In genomic region chr12:39646556-39646955, GRCm38 (mm10) we compare ENCODE assay signal across 14 mouse cellular contexts.
"Had no signal": no experiment of that assay in that cellular context is flagged by ENCODE, and none has a peak within 500 bp of the region (broad histone marks: within the 10 kb centered on the region; RNA-seq: fewer than 3 reads in every experiment).

No protein-coding gene starts in this region.

- H3K4me1 ChIP-seq: midbrain, embryonic 15.5 days; neural tube, embryonic 12.5 days; stomach, embryonic 15.5 days had no signal

- H3K4me3 ChIP-seq: midbrain, embryonic 10.5 days; midbrain, embryonic 13.5 days; midbrain, embryonic 15.5 days; neural tube, embryonic 12.5 days; stomach, embryonic 15.5 days had no signal

- H3K9me3 ChIP-seq: midbrain, embryonic 10.5 days; midbrain, embryonic 13.5 days; midbrain, embryonic 15.5 days; neural tube, embryonic 12.5 days; stomach, embryonic 15.5 days had no signal

- H3K27me3 ChIP-seq: midbrain, embryonic 13.5 days; midbrain, embryonic 15.5 days; neural tube, embryonic 12.5 days; stomach, embryonic 15.5 days had no signal

- H3K36me3 ChIP-seq: midbrain, embryonic 10.5 days; midbrain, embryonic 13.5 days; midbrain, embryonic 15.5 days; neural tube, embryonic 12.5 days; stomach, embryonic 15.5 days had no signal

- ATAC-seq: midbrain, embryonic 13.5 days; midbrain, embryonic 15.5 days had no signal

- H3K27ac ChIP-seq: midbrain, embryonic 10.5 days; midbrain, embryonic 13.5 days; midbrain, embryonic 15.5 days; neural tube, embryonic 12.5 days; stomach, embryonic 15.5 days; stomach, postnatal 0 days had no signal

- H3K4me2 ChIP-seq: lung, embryonic 14.5 days; midbrain, embryonic 13.5 days; midbrain, embryonic 15.5 days; neural tube, embryonic 12.5 days; stomach, embryonic 15.5 days had no signal

- DNase-seq: lung, adult 18-20 months; lung, embryonic 14.5 days; lung, postnatal 10 days; lung, postnatal 4 days; right cerebral cortex, postnatal 14 days; thymus, adult 18-20 months; thymus, postnatal 14 days; thymus, postnatal 36 days had no signal

- H3K9ac ChIP-seq: lung, embryonic 14.5 days; midbrain, embryonic 13.5 days; midbrain, embryonic 15.5 days; neural tube, embryonic 12.5 days; stomach, embryonic 15.5 days had no signal
